ENCODE assay signal across 28 mouse cellular contexts in genomic region chr2:153772950-153773349, GRCm38 (mm10). TPM values are rescaled to one million over a fixed set of nuclear protein-coding genes. Genes with fewer than 3 reads are reported as not detected.
"Had no signal": no experiment of that assay in that cellular context is flagged by ENCODE, and none has a peak within 500 bp of the region (broad histone marks: within the 10 kb centered on the region; RNA-seq: fewer than 3 reads in every experiment).

No protein-coding gene starts in this region.

- DNase-seq: forebrain, postnatal 0 days; gastrocnemius, postnatal 14 days; gastrocnemius, postnatal 36 days; heart, adult 11 months; heart, adult 2 months; heart, postnatal 14 days; heart, postnatal 36 days; kidney, adult 11 months; kidney, adult 2 months; kidney, adult 9 months; kidney, postnatal 14 days; kidney, postnatal 36 days; layer of hippocampus, adult 9-11 months had no signal

- H3K4me1 ChIP-seq: forebrain, embryonic 15.5 days; heart, embryonic 13.5 days; heart, embryonic 15.5 days; hindbrain, embryonic 13.5 days; hindbrain, embryonic 15.5 days; kidney, embryonic 15.5 days; limb, embryonic 10.5 days; limb, embryonic 12.5 days had no signal

- H3K9me3 ChIP-seq: forebrain, embryonic 15.5 days; heart, embryonic 13.5 days; heart, embryonic 15.5 days; hindbrain, embryonic 13.5 days; hindbrain, embryonic 15.5 days; kidney, embryonic 15.5 days; limb, embryonic 10.5 days; limb, embryonic 12.5 days had no signal

- H3K4me2 ChIP-seq: forebrain, embryonic 15.5 days; heart, embryonic 11.5 days; heart, embryonic 13.5 days; heart, embryonic 15.5 days; hindbrain, embryonic 13.5 days; hindbrain, embryonic 15.5 days; kidney, embryonic 15.5 days; limb, embryonic 12.5 days had no signal

- H3K27ac ChIP-seq: forebrain, embryonic 15.5 days; heart, adult 2 months; heart, embryonic 13.5 days; heart, embryonic 15.5 days; hindbrain, embryonic 13.5 days; hindbrain, embryonic 15.5 days; hindbrain, postnatal 0 days; kidney, embryonic 15.5 days; kidney, postnatal 0 days; left cerebral cortex, adult 2 months; limb, embryonic 10.5 days; limb, embryonic 12.5 days had no signal

- H3K9ac ChIP-seq: forebrain, embryonic 15.5 days; forebrain, postnatal 0 days; heart, embryonic 13.5 days; heart, embryonic 15.5 days; hindbrain, embryonic 13.5 days; hindbrain, embryonic 15.5 days; kidney, embryonic 15.5 days; limb, embryonic 12.5 days had no signal

- H3K27me3 ChIP-seq: forebrain, embryonic 15.5 days; heart, embryonic 13.5 days; heart, embryonic 15.5 days; hindbrain, embryonic 13.5 days; hindbrain, embryonic 15.5 days; kidney, embryonic 15.5 days; limb, embryonic 12.5 days had no signal

- H3K4me3 ChIP-seq: forebrain, embryonic 15.5 days; heart, adult 2 months; heart, embryonic 13.5 days; heart, embryonic 15.5 days; hindbrain, embryonic 13.5 days; hindbrain, embryonic 15.5 days; kidney, embryonic 15.5 days; left cerebral cortex, adult 2 months; limb, embryonic 10.5 days; limb, embryonic 12.5 days had no signal

- ATAC-seq: forebrain, embryonic 15.5 days; forebrain, postnatal 0 days; hindbrain, postnatal 0 days; intestine, embryonic 16.5 days had no signal

RNA-seq across cellular contexts. Expression of gene Efcab8, which starts 6.8 kb away (rescaled TPM):
- polyA plus RNA-seq: forebrain, embryonic 15.5 days; forebrain, postnatal 0 days; heart, embryonic 11.5 days; heart, embryonic 13.5 days; heart, embryonic 15.5 days; hindbrain, embryonic 11.5 days; hindbrain, embryonic 13.5 days; hindbrain, embryonic 15.5 days; intestine, embryonic 14.5 days; intestine, embryonic 16.5 days; kidney, embryonic 15.5 days; kidney, postnatal 0 days had no signal
